Mouse (Mus musculus): ENCODE measurements around the gene Uts2r.

Uts2r gene

GRCm38 (mm10) chr11:121160636-121161346 is 720 bp downstream of the Uts2r start:
- DNase-seq (ENCODE audit: low spot score in 2 of 2), result no peak

DNA sequence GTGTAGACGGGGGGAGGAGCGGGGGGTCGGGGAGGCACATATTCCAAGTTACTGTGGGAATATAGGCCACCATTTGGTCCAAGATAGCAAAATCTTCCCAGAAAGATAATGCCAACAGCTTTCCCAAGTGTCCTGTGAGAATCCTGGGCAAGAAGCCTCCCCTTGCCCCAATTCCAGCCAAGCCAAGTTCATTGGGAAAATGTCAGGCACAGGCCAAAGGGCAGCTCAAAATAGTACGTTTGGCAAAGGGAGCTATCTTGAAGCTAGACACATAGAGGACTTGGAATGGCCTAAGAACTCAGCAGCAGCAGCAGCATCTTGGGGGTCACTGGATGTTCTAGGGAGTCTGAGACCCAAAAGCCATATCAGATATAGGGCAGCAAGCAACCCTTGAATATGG is 3.7 kb downstream of the Uts2r start:
- DNase-seq (ENCODE audit: low spot score in 2 of 2), result no peak

DNA sequence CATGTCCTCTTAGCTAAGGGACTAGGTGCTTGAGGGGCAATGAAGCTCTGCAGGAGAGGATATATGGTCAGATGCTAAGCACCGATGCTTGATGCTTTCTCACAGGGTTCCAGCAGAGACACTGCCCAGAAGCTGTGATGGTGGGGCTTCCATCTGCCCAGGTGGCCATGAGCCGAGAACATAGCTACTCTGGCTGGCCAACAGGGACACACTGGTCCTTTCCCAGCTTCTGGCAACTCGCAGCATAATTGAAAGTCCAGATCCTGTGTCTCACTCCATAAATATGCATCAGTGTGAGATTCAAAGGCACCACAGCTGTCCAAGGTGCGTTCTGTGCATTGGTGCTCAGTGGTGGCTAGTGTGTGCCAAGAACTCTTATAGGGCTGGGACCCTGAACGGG is 13.1 kb downstream of the Uts2r start:
- no peak for DNase-seq (ENCODE audit: low spot score in 2 of 2)

DNA sequence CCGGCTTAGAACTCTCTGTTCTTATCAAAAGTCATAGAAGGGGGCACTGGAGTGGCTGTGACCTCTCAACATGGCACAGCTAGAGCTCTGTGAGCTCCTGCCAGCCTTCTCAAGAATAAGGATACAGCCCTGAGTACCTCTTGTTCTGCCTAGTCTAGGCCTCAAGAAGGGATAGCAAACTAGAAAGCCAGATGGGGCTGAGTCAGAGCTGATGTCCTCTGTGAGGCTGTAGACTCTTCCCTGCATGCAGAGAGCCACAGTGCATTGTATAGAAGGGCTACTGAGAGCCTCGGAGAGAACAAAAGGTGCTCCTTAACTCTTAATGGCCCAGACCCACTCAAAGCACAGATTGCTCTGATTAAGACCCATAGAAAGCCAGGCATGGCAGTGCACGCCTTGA is 14.2 kb downstream of the Uts2r start:
- DNase-seq (ENCODE audit: low spot score in 2 of 2), result no peak

GRCm38 (mm10) chr11:121176285-121177270 is 16.5 kb downstream of the Uts2r start:
- DNase-seq (ENCODE audit: low spot score in 2 of 2), result peak in 1 of 2 experiments; percentile 60

- no peak for DNase-seq (ENCODE audit: low spot score in 2 of 2)
Observed at GRCm38 (mm10) chr11:121189681-121190080, 29.6 kb downstream of the Uts2r start.

DNA sequence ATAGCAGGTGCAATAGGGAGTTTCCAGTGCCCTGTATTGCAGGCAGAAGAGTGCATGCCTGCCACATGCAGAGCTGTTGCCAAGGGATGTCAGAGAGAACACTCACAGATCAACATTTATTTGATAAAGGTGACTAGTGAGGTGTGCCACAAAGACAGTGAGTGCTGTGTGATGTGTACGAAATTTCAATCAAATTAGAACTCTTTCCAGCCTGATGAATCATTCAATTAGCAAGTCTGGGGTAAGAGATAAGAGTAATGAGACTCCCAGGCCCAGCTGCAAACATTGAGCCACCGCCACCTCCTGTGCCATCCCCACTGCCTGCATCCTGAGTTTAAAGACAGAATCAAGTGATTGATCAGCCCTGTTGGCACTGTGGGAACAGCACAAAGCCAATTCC is 32.7 kb downstream of the Uts2r start:
- no peak for DNase-seq (ENCODE audit: low spot score in 2 of 2)

DNA sequence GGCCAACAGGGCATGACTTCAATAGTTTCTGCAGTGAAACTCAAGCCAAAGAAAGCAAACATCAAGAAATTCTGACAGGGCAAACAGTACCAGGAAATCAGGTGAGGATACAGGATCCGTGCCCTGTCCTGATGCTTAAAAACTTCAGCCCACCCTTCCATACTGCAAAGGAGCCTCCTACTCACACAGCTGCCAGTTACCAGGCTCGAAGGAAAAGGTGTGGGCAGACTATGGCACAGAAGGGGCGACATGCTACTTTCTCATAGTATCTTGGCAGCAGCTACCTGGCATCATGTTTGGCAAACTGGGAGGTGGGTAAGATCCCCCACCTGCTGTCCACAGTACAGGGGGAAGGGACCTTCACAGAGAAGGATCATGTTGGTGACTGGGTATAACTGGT is 33.3 kb downstream of the Uts2r start:
- no peak for DNase-seq (ENCODE audit: low spot score in 2 of 2)

DNA sequence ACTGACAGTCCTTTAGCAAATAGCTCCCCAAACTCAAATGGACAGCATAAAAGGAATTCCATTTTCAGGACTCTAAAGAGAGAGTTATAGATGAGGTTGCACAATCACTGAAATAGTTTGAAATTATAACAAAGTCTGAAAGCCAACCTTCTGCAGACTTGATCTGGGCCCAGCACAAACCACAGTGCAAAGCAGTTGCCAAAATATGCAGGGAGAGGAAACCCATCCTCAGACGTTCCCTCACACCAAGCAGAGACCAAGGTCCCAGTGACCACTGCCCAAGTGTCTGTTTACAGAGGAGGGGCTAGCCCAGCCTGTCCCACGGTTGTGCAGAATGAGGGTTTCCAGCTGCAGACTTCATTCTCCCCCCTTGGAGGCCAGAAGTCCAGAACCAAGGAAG is 38.6 kb downstream of the Uts2r start:
- no peak for DNase-seq (ENCODE audit: low spot score in 2 of 2)

DNA sequence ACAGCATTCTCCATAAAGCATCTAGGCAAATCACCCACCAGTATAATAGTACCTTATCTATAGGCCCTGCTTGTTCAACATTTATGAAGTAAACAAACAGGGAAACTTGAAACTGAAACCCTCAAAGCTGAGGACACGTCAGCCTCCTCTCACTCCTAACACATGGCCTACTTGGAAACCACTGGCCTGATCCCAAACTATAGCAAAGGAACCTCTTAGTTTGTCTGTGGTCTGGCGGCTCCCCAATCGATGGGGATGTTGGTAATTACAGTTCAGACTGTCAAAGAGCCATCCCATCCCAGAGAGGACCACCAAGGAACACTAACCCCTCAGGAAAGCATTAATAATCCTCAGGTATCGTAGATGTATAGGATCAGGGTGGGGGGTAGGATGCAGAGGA is 39.8 kb downstream of the Uts2r start:
- DNase-seq (ENCODE audit: low spot score in 2 of 2), result no peak

DNA sequence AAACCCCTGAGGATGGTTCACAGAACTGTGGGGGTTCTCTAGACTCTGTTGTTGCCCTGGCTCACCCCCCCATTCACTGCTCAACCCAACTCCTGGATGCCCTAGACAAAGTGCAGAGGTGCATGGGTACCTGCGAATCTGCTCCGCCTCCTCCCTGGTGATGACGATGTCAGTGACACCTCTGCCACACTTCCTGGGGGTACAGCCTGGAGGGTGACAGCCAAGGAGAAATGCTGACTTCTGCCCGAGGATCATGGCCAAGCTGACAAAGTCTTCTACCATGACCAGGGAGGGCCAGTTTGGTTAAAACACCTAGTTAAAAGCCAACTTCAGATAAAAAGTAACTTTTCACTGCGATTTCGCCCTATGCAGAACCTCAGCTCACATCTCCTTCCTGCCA is 40.7 kb downstream of the Uts2r start:
- no peak for DNase-seq (ENCODE audit: low spot score in 2 of 2)

DNA sequence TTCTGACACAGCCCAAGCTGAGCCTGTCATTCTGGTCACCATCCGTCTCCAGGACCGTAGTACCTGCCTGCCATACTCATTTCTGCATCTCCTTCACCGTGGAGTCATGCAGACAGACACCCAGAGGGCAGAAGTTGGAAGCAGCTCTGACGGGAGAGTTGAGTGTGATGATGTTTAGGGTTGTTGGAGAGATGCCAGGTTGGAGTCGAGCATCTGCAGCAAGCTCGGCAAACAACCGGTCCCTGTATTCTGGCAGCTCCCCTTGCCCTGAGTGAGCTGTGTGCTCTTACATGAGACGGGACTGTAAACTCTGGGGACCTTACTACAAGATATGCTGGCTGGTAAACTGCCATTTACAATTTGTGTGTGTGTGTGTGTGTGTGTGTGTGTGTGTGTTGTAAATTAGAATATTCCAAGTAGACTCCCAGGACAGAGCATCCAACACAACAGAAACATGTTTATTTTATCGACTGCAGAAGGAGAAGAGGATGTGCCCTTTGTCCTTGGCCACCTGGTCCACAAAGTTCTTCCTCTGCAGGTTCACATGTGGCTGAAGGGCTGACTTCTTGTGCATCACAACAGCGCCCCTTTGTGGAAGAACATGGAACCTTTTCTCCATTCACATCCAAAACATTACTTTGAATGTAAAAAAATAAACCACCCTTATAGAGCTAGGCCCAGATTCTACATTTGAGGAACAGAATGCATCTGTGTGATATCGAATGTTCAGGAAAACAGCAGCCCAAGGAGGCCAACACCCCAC is 41.5 kb downstream of the Uts2r start:
- peak in 1 of 2 experiments; percentile 43 for DNase-seq (ENCODE audit: low spot score in 2 of 2)

- DNase-seq (ENCODE audit: low spot score in 2 of 2), result no peak
Observed at GRCm38 (mm10) chr11:121203859-121204160, 43.7 kb downstream of the Uts2r start.

- peak; percentile 59 to 89 for DNase-seq (ENCODE audit: low spot score in 2 of 2)
Observed at GRCm38 (mm10) chr11:121204161-121205006, 44.3 kb downstream of the Uts2r start, which contains the start of the genes Hexdc and Ogfod3. TSS of gene Hexdc (plus strand) at chr11:121204433. TSS of gene Ogfod3 (minus strand) at chr11:121204711.

All from cerebellum, postnatal 4 days (tissue).